Mouse (Mus musculus) adrenal gland, adult (tissue): ENCODE measurements around the gene Gm20822.
"Not testable (repeated sequence)": the region's sequence is repeated elsewhere in the genome, so short reads cannot be mapped to it uniquely, and the experiment has no call there.

ENCODE experiments used
- DNase-seq, 2 experiments: peaks; one replicate each; pipeline ENCODE4 v3.0.0; 2022 to 2023; ENCODE audit warnings: low spot score in 1 of 2; ENCODE audit not compliant: inconsistent age in 2 of 2

The Gm20822 gene

GRCm38 (mm10) chrY:15884671-15885070 lies at the start of gene Gm20822:
Gene Gm20822, minus strand, starts transcription at chrY:15884771.
- not testable (repeated sequence) for DNase-seq
